Mouse (Mus musculus) heart, postnatal 25 days (tissue): ENCODE measurements around the gene D5Ertd579e. TPM values are rescaled to one million over a fixed set of nuclear protein-coding genes. Genes with fewer than 3 reads are reported as not detected.

Experiments
- DNase-seq: peaks from one replicate; pipeline ENCODE4 v3.0.0; 2022; ENCODE audit warnings: low spot score
- intact Hi-C: fragments of 180-260 bp; cut with DNase I; formaldehyde crosslinking; loops from one replicate; pipeline ENCODE4 v1.15.1; 2025
- total RNA-seq, 2 experiments: library from RNA; stranded (reverse); gene quantifications; 2 replicates each; pipeline ENCODE4 v1.2.3; 2021

D5Ertd579e gene
- total RNA-seq, 2 experiments from 2014 or later: 79.8 to 91.2 TPM

DNA sequence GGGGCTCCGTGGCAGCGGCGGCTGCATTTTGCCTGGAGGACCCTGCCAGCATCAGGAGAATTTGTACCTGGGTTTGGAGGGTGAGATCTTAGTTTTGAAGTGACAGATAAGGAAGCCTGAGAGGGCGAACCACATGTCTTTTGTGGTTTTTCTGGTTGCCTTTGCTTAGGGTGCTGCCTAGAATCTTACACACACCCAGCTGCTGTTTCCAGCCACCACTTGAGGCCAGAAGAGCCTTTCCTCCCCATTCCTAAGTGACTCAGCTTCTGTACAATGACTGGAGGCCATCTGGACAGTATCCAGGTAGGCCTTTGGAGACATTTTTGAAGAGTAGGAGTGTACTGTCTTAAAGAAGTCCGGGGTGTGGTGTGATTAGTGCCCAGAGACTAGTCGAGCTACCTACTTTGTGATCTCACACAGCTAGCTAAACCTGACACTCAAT lies 26.6 kb upstream of the D5Ertd579e start:
- intact Hi-C loops: no loop called here
- no peak for DNase-seq

DNA sequence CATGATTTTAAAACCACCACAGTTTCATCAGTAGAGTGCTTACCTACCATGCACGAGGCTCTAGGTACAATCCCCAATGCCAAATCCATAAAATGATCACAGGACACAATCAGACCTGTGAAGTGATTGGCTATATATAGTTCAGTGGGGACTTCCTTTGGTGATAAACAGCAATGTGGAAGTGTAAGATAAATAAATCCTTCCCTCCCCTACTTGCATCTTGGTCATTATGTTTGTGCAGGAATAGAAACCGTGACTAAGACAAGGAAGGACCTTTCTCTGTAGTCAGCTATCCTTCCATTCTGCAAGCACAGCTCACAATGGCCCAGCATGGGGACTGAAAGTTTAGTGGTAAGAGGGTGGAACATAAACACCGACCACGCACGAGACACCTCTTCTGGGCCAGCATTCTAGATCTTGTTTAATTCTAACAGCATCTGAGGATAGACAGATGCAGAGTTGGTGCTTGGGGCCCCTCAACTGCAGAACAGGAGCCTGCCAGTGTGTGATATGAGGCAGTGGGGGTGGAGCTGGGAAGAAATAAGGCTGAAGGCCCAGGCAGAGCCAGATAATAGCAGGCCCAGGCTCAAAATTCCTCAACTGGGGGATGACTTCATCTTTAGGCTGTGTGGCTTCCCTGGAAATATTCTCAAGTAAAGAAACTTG lies 25.0 kb upstream of the D5Ertd579e start:
- intact Hi-C loops: no loop called here

DNA sequence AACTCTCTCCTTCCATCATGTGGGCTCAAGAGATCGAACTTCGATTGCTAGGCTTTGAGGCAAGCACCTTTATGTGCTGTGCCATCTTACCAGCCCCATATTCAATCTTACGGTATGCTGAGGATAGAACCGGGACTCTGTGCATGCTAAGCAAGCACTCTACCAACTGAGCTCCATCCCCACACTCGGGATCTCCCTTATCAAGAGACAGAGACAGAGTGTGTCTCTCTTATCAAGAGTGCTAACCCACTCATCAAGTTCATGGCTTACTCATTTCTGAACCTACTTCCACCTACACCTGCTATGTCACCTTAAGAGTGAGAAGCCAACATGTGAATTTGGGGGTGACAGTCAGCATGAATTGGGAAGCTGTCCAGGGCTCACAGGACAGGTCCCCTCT lies 24.4 kb upstream of the D5Ertd579e start:
- intact Hi-C loops: no loop called here
- DNase-seq: no peak

More for the DNA sequence above, 25.0 kb upstream of the D5Ertd579e start:
- DNase-seq: no peak

DNA sequence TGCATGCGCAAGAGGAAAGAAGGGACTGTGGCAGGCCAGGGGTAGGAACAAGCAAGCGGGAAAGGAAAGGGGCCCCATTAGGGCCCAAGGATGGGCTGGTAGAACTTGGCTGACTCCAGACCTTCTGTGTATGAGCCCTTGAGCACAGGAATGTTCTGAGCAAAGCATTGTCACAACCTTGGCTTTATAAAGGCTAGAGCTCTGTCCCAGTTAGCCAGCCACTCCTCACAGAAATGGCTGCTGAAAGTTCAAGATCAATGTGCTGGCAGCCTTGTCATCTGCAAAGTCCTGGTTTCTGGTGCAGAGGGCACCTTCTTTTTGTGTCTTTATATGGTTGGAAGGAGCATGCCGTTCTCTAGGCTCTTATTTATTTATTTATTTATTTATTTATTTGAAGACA lies 23.8 kb upstream of the D5Ertd579e start:
- intact Hi-C loops: no loop called here
- DNase-seq: no peak

DNA sequence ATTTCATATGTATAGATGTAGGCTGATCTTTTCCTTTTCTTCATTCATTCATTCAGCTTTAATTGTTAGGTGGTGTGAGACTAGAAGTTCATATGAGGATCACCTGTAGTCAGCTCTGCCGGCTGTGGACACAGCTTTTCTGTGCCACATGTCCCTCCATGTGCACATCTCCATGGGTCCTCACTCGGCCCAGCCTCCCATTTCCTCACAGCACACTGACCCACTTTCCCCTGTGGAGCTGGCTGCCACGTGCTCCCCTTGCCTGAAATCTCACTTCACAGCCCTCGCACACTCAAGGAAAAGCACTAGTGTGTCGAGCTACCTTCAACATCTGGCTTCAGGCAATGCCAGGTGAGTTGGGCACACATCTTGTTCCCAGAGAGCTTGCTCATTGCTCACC lies 23.3 kb upstream of the D5Ertd579e start:
- intact Hi-C loops: no loop called here
- DNase-seq: no peak

DNA sequence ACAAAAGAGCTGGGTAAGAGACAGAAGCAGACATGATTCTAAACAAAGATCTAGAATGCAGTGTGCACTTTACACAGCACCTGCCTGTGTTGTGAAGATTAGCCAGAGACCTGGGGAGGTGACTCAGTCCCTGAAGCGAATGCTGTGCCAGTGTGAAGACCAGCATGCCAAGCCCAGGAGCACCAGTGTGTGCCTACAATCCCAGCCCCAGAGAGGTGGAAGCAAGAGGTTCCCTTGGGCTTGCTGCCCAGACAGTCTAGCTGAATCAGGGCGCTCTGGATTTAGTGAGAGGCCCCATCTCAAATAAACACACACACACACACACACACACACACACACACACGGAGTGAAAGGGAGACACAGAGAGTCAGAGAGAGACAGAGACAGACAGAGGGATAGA lies 22.1 kb upstream of the D5Ertd579e start:
- intact Hi-C loops: no loop called here
- DNase-seq: no peak

DNA sequence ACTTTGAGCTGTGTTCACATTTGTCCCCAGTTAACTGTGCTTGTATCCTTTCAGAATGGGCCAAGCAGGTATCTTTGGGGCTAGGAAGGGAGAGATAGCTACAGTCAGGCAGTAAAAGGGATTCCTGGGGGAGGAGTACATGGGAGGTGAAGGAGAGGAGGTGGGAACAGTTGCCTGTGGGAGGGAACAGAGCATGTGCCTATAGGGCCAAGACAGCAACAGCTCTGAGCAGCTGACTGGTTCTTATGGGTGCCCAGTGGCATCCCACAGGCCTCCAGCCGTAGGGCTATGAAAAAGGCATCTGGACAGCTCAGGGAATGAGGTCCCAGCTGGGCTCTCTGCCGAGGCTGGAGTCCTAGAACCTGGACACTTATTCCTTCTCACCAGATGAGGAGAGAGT lies 21.0 kb upstream of the D5Ertd579e start:
- intact Hi-C loops: no loop called here

DNA sequence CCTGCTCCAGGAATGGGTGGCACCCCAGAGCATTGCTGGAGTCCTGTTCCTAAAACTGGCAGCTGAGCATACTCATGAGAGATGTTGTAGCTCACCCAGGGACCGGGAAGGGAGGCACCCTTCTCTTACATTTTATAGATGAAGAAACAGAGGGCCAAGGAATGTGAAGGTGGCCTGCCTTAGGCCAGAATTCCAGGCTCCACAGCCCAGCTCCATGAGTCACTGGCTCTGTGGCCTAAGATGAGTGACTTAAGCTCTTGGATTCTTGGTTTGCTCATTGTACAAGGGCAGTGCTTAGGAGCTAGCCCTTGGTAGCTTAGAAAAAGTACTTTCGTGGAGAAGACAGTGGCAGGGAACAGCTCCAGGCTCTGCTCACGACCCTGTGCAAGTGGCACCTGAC lies 19.0 kb upstream of the D5Ertd579e start:
- intact Hi-C loops: no loop called here
- no peak for DNase-seq

More for the DNA sequence above, 21.0 kb upstream of the D5Ertd579e start:
- DNase-seq: no peak

DNA sequence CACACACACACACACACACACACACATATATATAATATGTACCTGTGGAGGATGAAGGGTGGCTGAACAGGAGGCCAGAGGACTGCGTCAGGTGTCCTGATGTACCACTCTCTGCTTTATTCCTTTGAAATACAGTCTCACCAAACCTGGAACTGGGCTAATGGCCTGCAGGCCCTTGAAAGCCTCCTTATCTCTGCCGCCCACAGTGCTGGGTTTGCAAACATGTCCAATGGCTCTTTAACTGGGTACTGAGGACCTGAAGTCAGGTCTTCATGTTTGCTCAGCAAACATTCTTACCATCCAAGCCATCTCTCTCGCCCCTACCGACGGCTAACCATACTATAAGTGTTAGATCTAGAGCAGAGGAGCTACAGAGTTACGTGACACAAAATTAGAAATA lies 17.9 kb upstream of the D5Ertd579e start:
- intact Hi-C loops: loop anchor here (2.0 kb wide), 1 partner anchor 17 kb away; the partner anchor contains the start of gene D5Ertd579e

DNA sequence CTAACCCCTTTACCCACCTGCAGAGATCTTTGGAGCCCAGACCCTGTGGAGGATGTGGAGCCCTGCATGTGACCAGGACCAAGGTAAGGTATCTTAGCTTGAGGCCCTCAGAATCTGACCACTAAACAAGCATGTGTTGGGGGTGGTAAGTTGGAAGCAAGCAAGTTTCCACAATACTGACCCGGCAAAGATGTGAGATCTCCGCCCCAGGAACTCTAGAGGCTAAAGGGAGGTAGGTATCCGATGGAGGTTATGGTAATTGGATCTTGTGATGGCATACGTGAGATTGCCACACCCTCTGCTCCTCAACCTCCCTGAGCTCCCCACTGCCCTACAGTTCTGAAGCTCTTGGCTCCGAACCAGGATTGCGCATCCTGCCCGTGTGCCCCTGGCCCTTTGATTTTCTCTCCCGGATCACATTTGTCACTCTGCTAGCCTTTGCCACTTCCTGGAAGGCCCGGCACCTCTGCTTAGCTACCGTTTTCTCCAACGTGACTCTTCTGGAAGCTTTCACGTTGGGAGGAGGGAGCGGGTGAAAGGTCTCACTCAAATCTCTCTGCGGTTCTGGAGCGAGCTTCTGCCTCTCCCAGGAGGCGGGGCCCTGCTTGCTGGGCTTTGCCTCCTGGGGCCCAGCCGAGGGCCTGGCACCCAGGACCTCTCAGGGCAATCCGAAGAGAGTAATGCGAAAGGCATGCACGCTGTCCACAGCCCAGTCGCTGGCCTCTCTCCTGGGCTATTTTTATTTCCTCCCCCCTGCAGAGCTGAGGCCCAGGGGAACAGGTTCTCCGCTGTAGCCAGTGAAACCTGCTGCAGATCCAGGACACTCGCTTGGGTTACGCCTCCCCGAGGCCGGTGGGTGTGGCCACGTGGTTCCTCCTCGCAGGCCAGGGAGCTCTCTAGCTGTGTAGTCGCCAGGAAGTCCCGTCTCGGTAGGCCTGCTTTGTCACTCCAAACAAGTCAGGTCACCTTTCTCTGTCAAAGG lies 17.0 kb upstream of the D5Ertd579e start:
- DNase-seq: peak; percentile 86
- intact Hi-C loops: loop anchor here (2.0 kb wide), 1 partner anchor 16 kb away; the partner anchor contains the start of gene D5Ertd579e

More for the DNA sequence above, 17.9 kb upstream of the D5Ertd579e start:
- DNase-seq: no peak

DNA sequence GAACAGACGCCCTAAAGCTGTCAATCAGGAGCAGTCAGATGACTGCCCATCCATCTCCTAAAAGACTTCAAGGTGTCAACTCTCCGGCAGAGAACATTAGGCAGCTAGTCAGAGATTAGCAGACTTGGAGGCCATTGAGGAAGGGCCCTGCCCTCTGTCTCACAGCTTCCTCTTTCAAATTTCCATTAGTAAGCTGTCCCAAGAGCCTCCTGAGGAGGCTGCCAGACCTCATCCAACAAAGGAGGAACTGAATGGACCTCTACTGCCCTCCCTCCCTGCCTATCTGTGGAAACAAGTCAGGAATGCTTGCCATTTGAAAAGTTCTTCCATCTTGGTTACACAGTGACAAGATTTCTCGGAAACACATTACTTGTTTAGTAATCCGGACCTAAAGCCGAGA lies 16.0 kb upstream of the D5Ertd579e start:
- intact Hi-C loops: loop anchor here (2.0 kb wide), 1 partner anchor 15 kb away; the partner anchor contains the start of gene D5Ertd579e
- DNase-seq: no peak

DNA sequence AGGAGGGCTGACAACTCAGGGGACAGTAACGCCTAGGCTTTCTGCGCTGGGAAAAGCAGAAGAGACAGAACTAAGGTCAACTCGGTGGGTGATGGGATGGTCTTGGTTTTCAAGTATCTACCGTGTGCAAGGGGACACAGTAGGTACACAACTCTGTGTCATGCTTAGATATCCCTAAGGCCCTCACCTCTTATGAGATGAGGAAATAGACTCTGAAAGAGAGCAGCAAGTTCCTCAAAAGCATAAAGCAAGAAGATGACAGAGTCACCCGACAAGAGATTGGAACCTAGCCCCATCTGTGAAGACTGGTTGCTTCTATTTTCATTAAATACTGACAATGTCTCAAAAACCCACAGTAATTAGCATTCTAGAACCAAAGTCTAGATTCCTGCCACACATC lies 10.0 kb upstream of the D5Ertd579e start:
- DNase-seq: no peak
- intact Hi-C loops: no loop called here

DNA sequence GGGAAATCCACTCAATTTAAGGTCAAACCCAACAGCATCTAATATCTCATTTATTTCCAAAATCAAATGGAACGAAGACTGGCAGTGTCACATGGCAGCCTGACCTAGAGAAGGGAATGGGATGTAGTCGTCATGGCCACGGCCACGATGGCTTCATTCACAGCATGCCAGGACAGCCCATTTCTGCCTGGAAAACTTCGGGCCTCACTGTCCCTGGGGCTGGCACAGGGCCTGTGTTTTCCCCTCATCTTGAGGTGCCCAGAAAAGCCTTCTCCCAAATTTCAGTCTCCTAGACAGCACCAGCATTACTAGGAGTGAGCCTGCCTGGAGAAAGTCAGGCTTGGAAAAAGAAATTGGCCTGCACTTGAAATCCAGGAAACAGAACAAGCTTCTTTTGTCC lies 9.6 kb upstream of the D5Ertd579e start:
- intact Hi-C loops: no loop called here
- no peak for DNase-seq

DNA sequence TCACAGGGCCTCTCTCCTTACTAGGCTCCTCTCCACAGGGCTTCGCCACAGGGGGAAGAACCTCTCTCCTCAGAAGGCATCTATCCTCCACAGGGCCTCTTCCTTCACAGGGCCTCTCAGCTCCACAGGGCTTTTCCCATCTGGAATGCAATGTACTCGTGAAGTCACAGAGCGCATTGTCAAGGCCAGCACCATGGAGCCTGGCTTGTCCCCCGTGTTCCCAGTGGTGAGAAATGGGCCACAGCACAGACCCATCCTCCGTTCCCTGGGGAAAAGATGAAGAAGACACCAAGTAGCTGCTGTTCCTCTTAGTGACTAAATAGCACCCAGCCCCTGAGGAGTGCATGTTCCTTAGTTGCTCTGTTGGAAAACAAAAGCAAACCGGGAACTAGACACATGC lies 8.9 kb upstream of the D5Ertd579e start:
- DNase-seq: no peak
- intact Hi-C loops: no loop called here

DNA sequence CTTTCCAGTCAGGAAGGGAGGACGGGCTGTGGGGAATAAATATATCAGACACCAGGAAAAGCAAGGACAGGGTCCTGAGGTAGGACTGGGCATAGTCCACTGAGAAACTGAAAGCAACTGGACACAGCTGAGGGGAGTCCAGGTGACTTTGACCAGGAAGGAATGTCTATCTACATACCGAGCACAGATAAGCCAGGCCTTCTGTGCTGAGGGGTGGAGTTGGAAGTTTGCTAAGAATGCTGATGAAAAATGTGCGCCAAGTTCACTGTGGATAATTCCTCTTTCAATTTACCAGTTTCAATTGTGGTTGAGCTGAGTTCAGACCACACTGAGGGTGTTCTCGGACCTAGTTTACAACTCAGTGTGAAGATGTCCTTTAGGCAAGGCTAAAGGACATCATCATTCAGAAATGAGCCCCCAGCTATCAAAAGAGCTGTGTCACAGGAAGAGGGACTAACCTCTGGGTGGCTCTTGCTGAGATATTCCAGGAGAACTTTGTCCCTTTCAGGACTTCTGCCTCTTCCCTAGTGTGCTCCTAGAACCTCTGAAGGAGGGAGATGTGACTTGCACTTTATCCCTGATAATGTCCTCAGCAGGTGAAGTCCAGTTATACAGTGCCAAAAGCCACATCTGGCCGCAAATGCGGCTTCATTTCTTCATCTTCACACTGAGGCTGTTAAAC lies 5.3 kb upstream of the D5Ertd579e start:
- no peak for DNase-seq
- intact Hi-C loops: no loop called here

DNA sequence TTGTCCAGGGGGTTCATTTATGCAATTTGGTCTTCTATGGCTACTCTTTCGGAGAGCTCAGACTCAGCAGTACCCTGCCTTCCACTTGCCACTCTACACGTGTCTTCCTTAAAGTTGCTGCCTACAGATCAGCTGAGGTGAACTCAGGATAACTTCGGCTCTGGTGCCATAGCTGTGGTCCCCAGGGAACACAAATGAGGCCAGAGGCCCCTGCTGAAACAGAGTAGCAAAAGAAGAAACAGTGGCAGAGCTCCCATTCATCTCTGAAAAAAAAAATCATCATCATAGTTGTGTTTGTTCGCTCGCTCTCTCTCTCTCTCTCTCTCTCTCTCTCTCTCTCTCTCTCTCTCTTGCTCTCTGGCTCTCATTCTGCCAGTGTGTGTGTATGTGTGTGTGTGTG lies 2.9 kb upstream of the D5Ertd579e start:
- intact Hi-C loops: loop anchor here (5.0 kb wide), 1 partner anchor 44 kb away; no protein-coding TSS in a partner anchor
- DNase-seq: no peak

DNA sequence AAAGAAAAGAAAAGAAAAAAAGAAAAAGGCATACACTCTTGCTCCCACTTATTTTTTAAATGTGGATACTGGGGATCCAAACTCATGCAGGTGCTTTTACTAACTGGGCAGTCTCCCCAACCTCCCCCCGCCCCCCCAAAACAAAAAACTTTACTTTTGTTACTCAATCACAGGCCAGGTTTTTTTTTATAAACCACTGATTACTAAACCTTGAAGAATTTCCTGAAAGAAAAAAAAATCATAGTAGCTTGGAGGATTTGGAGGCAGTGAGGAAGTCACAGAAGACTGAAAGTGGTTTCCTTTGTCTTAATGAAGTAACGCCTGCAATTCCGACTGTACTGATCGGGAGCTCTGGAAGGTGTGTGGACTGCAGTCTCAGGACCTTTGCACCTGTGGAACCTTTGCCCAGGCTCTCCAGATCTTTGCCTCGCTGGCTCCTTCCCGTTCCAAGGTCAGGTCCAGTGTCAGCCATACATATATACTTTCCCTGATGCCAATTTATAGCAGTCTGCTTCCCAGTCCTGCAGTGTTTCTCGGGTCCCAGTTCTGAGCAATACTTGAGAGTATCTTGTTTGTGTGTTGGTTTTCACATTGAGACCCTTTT lies 2.3 kb upstream of the D5Ertd579e start:
- DNase-seq: no peak
- intact Hi-C loops: loop anchor here (5.0 kb wide), 1 partner anchor 44 kb away; no protein-coding TSS in a partner anchor

DNA sequence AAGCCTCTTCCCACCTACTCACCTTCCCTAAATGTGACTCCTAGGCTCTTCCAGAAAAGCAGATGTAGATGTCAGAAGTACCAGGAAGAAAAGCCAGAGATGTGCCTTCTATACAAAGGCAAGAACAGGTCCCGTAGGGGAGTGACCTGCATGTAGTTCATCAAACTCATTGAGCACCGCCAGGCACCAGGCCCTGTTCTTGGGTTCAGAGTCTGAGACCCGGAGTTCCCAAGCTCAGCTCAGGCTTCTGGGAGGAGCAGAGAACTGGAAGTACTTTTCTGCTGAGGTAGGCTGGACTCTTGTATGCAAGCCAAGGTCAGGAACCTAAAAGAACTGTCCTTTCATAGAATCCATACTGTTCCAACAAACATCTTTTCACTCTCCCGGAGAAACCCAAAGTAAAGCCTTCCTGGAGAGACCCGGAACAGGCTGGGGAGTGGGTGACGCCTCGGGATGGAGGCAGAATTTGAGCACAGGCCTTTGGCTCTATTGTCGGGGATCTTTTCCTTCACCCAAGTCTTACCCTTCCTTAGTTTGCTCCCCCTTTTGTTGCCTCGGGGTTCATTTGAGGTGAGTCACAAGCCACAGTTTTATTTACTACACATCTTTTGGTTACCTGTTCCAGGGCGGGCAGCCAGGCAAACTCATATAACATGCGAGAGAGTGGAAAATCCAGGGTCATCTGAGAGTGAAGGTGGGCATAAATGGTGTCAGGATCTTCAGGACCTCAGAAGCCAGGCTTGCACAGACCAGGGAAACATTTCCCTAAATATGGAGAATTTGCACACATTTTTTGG lies 878 bp upstream of the D5Ertd579e start:
- intact Hi-C loops: loop anchor here (2.0 to 5.0 kb wide), 2 partner anchors 16 to 46 kb away; no protein-coding TSS in a partner anchor
- DNase-seq: no peak

DNA sequence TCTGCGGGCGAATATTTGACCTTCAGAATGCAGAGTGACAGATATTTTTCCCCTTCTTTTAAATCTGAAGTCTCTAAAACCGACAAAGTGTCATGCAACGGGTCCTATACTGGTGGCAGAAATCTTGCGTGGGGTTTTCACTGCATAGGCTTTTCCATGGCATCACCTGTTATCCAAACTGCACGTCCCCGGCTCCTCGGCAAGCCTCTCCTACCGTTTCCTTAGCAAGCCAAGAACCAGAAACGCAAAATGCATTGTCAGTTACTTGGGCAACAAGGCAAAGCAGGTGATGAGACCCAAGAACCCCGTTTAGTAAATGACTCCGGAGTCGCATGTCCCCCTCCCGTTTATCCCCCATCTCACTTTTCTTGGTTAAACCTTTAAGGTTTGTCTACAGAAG lies 819 bp downstream of the D5Ertd579e start:
- intact Hi-C loops: loop anchor here (5.0 kb wide), 1 partner anchor 47 kb away; no protein-coding TSS in a partner anchor
- DNase-seq: no peak
